Mouse (Mus musculus) intestine, postnatal 0 days (tissue): Measurements from ENCODE around the gene Ifrd2. TPM values are rescaled to one million over a fixed set of nuclear protein-coding genes. Genes with fewer than 3 reads are reported as not detected.

Experiments
- ATAC-seq: fragments of 200-750 bp; cut with Nextera tagmentation; 2 replicates; pipeline ENCODE4 v1.8.0; 2017; ENCODE audit warnings: mild to moderate bottlenecking, moderate TSS enrichment, moderate library complexity
- H3K27ac ChIP-seq: fragments of 300-500 bp; sonication (generic); 2 replicates; pipeline ENCODE4 v1.5.1; 2014; ENCODE audit warnings: mild to moderate bottlenecking, low read depth, low read length, moderate library complexity
- H3K27me3 ChIP-seq: fragments of 300-500 bp; sonication (generic); replicated peaks from 2 replicates; pipeline ENCODE4 v1.6.1; 2014; ENCODE audit warnings: low read length, mixed read lengths; ENCODE audit not compliant: control insufficient read depth, insufficient read depth
- H3K36me3 ChIP-seq: fragments of 300-500 bp; sonication (generic); 2 replicates; pipeline ENCODE4 v1.6.1; 2014; ENCODE audit warnings: mild to moderate bottlenecking, moderate library complexity; ENCODE audit not compliant: control insufficient read depth, insufficient read depth
- H3K4me1 ChIP-seq: fragments of 300-500 bp; sonication (generic); replicated peaks from 2 replicates; pipeline ENCODE4 v1.6.1; 2014; ENCODE audit warnings: antibody characterized with exemption, low read length, mixed read lengths; ENCODE audit not compliant: control insufficient read depth, insufficient read depth
- H3K4me2 ChIP-seq: fragments of 300-500 bp; sonication (generic); replicated peaks from 2 replicates; pipeline ENCODE4 v1.6.1; 2014; ENCODE audit warnings: low read depth, mild to moderate bottlenecking, moderate library complexity
- H3K4me3 ChIP-seq: fragments of 300-500 bp; sonication (generic); 2 replicates; pipeline ENCODE4 v1.5.1; 2014; ENCODE audit warnings: low read depth, low read length
- H3K9ac ChIP-seq: fragments of 300-500 bp; sonication (generic); 2 replicates; pipeline ENCODE4 v1.6.1; 2014; ENCODE audit warnings: mild to moderate bottlenecking, low read depth, low read length
- H3K9me3 ChIP-seq: fragments of 300-500 bp; sonication (generic); 2 replicates; pipeline ENCODE4 v1.6.1; 2016; ENCODE audit warnings: mixed run types; ENCODE audit not compliant: control insufficient read depth
- CTCF ChIP-seq: sonication (generic); IDR thresholded peaks from 2 replicates; pipeline ENCODE4 v1.5.1; 2016; ENCODE audit warnings: low read depth, mild to moderate bottlenecking, control low read depth, antibody characterized with exemption, moderate library complexity
- WGBS: fragments of 180-500 bp; shearing (Covaris S2); extraction: QIAGEN DNeasy Blood & Tissue Kit; methylation state at CpG from one replicate; pipeline ENCODE4 v1.1.7; 2014; 5-methylcytosine and 5-hydroxymethylcytosine counted together
- polyA plus RNA-seq: library from polyadenylated mRNA; unstranded; fragments of >200 nt; fragmentation: Nextera tagmentation; extraction: Ambion mirVana; gene quantifications from 2 replicates; pipeline ENCODE4 v1.2.1, GENCODE M21; 2015

Ifrd2 gene
- polyA plus RNA-seq, 1 experiment from 2014 or later = 36.9 TPM

- no peak for ATAC-seq
- H3K9ac ChIP-seq = peak overlapping the region; percentile 70; the same call in 1 of the 2 replicates
- WGBS = 63% methylated on average over 4 of the region's 4 CpGs
- peak overlapping the region; percentile 51 for H3K4me3 ChIP-seq
- TF ChIP-seq CTCF = no peak
- H3K27ac ChIP-seq = no peak overlapping the region
- peaks cover 18% of the 10 kb centered on the region for H3K36me3 ChIP-seq
- no peaks in the 10 kb centered on the region for H3K27me3 ChIP-seq
- H3K4me2 ChIP-seq = peak overlapping the region; percentile 91
- H3K9me3 ChIP-seq = no peaks in the 10 kb centered on the region
- H3K4me1 ChIP-seq = peaks cover 8% of the 10 kb centered on the region; the same call in 1 of the 2 replicates
Observed at GRCm38 (mm10) chr9:107581584-107581983, 5.9 kb upstream of the Ifrd2 start.

- no peak for ATAC-seq
- Histone ChIP-seq H3K9me3 (no peaks in the 10 kb centered on the region), H3K4me3 (no peak overlapping the region), H3K27me3 (no peaks in the 10 kb centered on the region), H3K36me3 (peaks cover 18% of the 10 kb centered on the region), H3K4me2 (no peak overlapping the region), H3K27ac (no peak overlapping the region), H3K9ac (no peak overlapping the region), H3K4me1 (peaks cover 4% of the 10 kb centered on the region; the same call in 1 of the 2 replicates)
- WGBS = 93% methylated on average over 7 of the region's 7 CpGs
- no peak for TF ChIP-seq CTCF
Observed at GRCm38 (mm10) chr9:107582509-107583062, 4.9 kb upstream of the Ifrd2 start.

- TF ChIP-seq CTCF = no peak
Observed at GRCm38 (mm10) chr9:107583174-107583573, 4.3 kb upstream of the Ifrd2 start.

GRCm38 (mm10) chr9:107586504-107586903 is 938 bp upstream of the Ifrd2 start:
- no peak for TF ChIP-seq CTCF
- 83% methylated on average over 5 of the region's 5 CpGs for WGBS

More at GRCm38 (mm10) chr9:107583174-107583573, 4.3 kb upstream of the Ifrd2 start:
- Histone ChIP-seq H3K4me1 (peaks cover 4% of the 10 kb centered on the region; the same call in 1 of the 2 replicates), H3K36me3 (peaks cover 18% of the 10 kb centered on the region), H3K9me3 (no peaks in the 10 kb centered on the region), H3K27me3 (no peaks in the 10 kb centered on the region), H3K4me2 (no peak overlapping the region), H3K4me3 (no peak overlapping the region), H3K9ac (no peak overlapping the region), H3K27ac (no peak overlapping the region)
- ATAC-seq = no peak
- WGBS = 93% methylated on average over 14 of the region's 14 CpGs

GRCm38 (mm10) chr9:107587833-107588639 is 594 bp downstream of the Ifrd2 start:
- H3K4me3 ChIP-seq = peak overlapping the region; percentile 70
- H3K9ac ChIP-seq = peak overlapping the region; percentile 47
- WGBS = 1% methylated on average over 33 of the region's 33 CpGs
- ATAC-seq = peak; percentile 2; the same call in 1 of the 2 replicates
- no peaks in the 10 kb centered on the region for H3K27me3 ChIP-seq
- H3K9me3 ChIP-seq = no peaks in the 10 kb centered on the region
- TF ChIP-seq CTCF = no peak
- peaks cover 4% of the 10 kb centered on the region; the same call in 1 of the 2 replicates for H3K4me1 ChIP-seq
- H3K27ac ChIP-seq = no peak overlapping the region
- H3K4me2 ChIP-seq = peak overlapping the region; percentile 87
- peaks cover 41% of the 10 kb centered on the region for H3K36me3 ChIP-seq

More at GRCm38 (mm10) chr9:107586504-107586903, 938 bp upstream of the Ifrd2 start:
- H3K27me3 ChIP-seq = no peaks in the 10 kb centered on the region
- peaks cover 4% of the 10 kb centered on the region; the same call in 1 of the 2 replicates for H3K4me1 ChIP-seq
- peak overlapping the region; percentile 6; the same call in 1 of the 2 replicates for H3K4me2 ChIP-seq
- peaks cover 30% of the 10 kb centered on the region for H3K36me3 ChIP-seq
- no peak overlapping the region for H3K9ac ChIP-seq
- no peaks in the 10 kb centered on the region for H3K9me3 ChIP-seq
- peak overlapping the region; percentile 78 for H3K27ac ChIP-seq
- H3K4me3 ChIP-seq = no peak overlapping the region
- no peak for ATAC-seq

GRCm38 (mm10) chr9:107590058-107590772 is 2.8 kb downstream of the Ifrd2 start:
- peak; percentile 54 for TF ChIP-seq CTCF
- ATAC-seq = peak; percentile 42
- H3K9me3 ChIP-seq = no peaks in the 10 kb centered on the region
- H3K27me3 ChIP-seq = no peaks in the 10 kb centered on the region
- H3K27ac ChIP-seq = peak overlapping the region; percentile 95
- WGBS = 49% methylated on average over 25 of the region's 25 CpGs
- peaks cover 37% of the 10 kb centered on the region for H3K36me3 ChIP-seq
- peak overlapping the region; percentile 26; the same call in 1 of the 2 replicates for H3K9ac ChIP-seq
- peak overlapping the region; percentile 26 for H3K4me3 ChIP-seq
- peak overlapping the region; percentile 60 for H3K4me2 ChIP-seq
- H3K4me1 ChIP-seq = peaks cover 4% of the 10 kb centered on the region; the same call in 1 of the 2 replicates
